ENCODE assay signal across 1 mouse cellular context in the genomic region with DNA sequence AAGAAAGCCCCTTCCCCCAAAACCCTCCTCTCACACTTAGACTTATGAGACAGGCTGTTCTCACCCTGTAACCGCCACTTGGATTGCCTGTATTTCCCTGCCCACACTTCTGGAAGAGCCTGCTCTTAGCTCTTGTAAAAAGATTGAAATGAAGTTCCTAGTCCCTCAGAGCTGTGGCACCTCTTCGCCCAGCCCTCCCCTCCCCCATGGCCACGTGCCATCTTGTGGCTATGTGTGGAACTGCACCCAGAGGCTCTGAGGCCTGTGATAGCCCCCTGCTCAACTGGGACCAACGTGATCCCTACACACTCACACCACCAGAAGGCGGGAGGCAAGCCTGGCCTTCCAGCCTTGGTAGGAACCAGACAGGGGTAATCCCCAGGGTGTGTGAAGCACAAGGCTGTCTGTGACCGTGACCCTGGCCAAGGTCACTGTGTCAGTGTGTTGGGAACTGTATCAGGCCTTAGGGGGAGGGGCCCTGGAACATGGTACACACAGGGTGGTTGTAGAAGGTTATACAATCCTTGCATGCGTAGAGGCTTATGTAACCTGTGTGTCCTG.
TF ChIP-seq lines count a peak whose summit lies in the region.

No protein-coding gene starts in this region.

TF ChIP-seq in MEL, 35 proteins besides CTCF, POLR2A, EP300 and RAD21 (continued from another document):
- no peak for TF ChIP-seq E2F4 (IDR thresholded peaks at IDR 0.05; ENCODE audit: borderline replicate concordance, low read depth, low read length)
- peak; percentile 18; the same call in 1 of the 2 replicates for TF ChIP-seq GATA1 (IDR thresholded peaks at IDR 0.05; ENCODE audit: low read depth, low read length)
- peak in 1 of 2 experiments; percentile 35; a peak in 1 of 4 replicates for TF ChIP-seq USF2 (IDR thresholded peaks at IDR 0.05; ENCODE audit: borderline replicate concordance in 1 of 2, insufficient read depth in 1 of 2, low read depth in 1 of 2, low read length in 2 of 2)
- TF ChIP-seq MEF2A (IDR thresholded peaks at IDR 0.05; ENCODE audit: extremely low read depth, insufficient replicate concordance, low read depth, low read length, poor library complexity, severe bottlenecking) = no peak
- no peak for TF ChIP-seq JUND (IDR thresholded peaks at IDR 0.05; ENCODE audit: low read depth, low read length)
- peak; percentile 88 for TF ChIP-seq MAX (IDR thresholded peaks at IDR 0.05; ENCODE audit: low read length)
- TF ChIP-seq USF1 (IDR thresholded peaks at IDR 0.05; ENCODE audit: low read depth, low read length) = peak; percentile 89
- 0 out of 2 replicates have a peak, but pooled peaks have one; percentile 10 for TF ChIP-seq KAT2A (conservative IDR thresholded peaks at IDR 0.05; ENCODE audit: low read depth, low read length)
- TF ChIP-seq ETS1 (IDR thresholded peaks at IDR 0.05; ENCODE audit: low read depth, low read length) = peak; percentile 23; the same call in 1 of the 2 replicates
- TF ChIP-seq TBP (IDR thresholded peaks at IDR 0.05; ENCODE audit: low read depth, low read length) = no peak
- TF ChIP-seq RCOR1 (IDR thresholded peaks at IDR 0.05; ENCODE audit: low read depth, low read length) = no peak
- no peak for TF ChIP-seq ZKSCAN1 (IDR thresholded peaks at IDR 0.05; ENCODE audit: low read depth, low read length)
- TF ChIP-seq POLR2AphosphoS2 (IDR thresholded peaks at IDR 0.05; ENCODE audit: low read length) = no peak
- TF ChIP-seq SMC3 (IDR thresholded peaks at IDR 0.05; ENCODE audit: low read depth, low read length) = peak; percentile 82
- TF ChIP-seq MYB (IDR thresholded peaks at IDR 0.05; ENCODE audit: low read depth, low read length) = no peak
- peak; percentile 69; the same call in 1 of the 2 replicates for TF ChIP-seq SIN3A (IDR thresholded peaks at IDR 0.05; ENCODE audit: low read length)
- TF ChIP-seq HCFC1 (IDR thresholded peaks at IDR 0.05; ENCODE audit: low read depth, low read length) = peak; percentile 64
- peak; percentile 40 for TF ChIP-seq ZC3H11A (IDR thresholded peaks at IDR 0.05; ENCODE audit: low read depth, low read length)
